Mouse (Mus musculus): ENCODE results near the gene Kif16b.

Gene Kif16b

DNA sequence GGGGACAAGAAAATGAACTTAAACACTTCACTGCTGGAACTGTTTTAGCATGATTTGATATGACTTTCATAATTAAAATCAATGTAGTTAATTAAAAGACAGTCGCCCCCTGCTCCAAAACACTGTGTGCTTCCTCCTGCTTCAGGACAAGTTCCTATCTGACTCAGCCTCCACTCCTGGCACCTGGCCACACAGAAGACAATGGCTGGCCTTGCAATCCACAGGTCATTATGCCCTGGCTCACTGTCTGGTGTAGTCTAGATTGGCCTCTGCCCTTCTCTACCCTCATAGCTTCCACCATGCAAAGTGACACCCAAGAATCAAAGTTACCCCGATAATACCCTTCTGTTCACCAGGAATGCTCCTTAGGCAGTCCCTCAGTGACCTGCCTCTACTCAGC lies 26.8 kb downstream of the Kif16b start:
- peak; percentile 68 for DNase-seq (ENCODE audit: low spot score)

DNA sequence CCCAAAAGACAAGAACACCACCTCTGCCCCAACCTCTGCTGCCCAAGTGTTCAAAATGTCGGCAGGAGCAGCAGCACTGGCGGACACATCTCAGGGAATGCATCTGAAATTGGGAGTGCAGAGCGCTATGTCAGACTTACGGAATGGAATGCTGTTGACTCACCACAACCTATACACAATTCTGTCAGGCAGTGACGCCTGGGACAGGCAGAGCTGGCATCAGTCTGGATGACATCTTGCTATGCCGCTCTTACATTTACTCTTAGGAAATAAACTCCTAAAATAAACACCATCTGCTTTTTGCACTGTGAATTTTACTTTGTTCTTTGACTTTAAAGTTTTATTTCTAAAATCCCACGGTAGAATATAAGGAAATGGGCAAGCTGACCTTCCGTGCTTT lies 31.3 kb downstream of the Kif16b start:
- DNase-seq (ENCODE audit: low spot score) = no peak

DNA sequence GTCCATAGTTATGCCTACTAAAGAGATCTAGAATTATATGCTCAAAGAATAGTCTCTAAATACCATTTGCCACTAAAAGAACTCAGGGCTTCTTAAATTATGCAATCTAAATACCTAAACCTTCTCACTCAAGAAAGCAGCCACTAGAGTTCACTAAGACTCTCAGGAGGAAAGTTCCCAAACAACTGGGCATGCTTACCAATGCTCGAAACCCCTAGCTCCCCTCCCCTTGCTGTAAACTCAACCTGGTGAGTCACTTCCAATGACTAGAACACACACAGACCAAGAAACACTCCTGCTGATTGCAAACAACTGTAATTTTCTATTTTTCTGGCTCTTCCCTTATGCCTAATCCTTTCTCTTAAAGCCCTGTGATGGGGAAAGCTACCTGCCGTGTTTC lies 33.9 kb downstream of the Kif16b start:
- DNase-seq (ENCODE audit: low spot score) = no peak

DNA sequence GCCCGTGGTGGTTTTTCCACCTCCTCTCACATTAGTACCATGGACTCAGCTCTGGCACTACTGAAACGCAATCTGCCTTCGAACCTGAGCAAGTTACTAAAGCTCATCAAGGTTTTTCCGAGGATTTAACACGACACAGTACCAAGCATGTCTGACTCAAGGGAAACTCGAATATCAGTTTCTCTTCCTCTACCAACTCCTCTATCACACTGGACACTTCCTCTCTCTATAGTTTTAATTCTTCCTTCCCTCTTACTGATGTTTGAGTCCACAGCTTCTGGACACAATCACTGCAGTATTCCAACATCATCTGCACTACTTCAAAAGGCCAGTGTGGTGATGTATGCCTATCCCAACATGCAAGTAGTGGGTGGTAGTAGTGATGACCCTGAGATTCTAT lies 40.3 kb downstream of the Kif16b start:
- no peak for DNase-seq (ENCODE audit: low spot score)

DNA sequence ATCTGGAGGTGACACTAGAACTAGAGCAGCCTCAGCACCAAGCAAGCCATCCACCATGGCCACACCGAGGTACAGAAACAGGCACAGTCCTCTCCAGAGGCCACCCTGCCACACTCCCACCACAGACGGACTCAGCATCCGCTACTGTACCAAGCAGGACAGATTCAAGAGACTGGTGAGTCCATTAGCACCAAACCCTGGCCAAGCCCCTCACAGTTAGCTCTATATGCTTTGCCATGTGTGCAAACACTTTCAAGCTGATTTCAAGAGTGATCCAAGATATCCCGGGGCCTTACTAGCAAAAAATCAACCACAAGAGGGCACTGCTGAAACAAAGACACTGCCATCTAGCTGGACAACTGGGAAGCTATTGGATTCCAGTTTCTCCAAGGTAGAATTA lies 41.9 kb downstream of the Kif16b start:
- peak; percentile 57 for DNase-seq (ENCODE audit: low spot score)

DNA sequence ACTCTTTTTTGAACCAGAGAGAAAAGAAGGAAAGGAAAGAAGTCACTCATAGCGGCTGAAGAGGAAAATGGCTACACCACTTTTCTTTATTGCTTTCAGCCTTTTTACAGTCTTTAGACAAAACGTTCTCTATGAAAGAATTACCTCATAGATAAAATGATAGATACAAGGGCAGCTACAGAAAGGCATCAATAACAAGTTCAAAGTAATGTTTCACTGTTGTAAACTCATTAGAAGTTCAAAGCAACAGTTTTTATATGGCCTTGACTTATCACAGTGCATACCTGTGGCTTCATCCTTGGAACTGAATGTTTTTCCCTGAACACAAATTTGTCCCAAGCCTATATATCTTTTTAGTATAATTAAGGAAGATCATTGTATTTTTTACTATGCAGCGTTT lies 62.6 kb downstream of the Kif16b start:
- DNase-seq (ENCODE audit: low spot score) = no peak

DNA sequence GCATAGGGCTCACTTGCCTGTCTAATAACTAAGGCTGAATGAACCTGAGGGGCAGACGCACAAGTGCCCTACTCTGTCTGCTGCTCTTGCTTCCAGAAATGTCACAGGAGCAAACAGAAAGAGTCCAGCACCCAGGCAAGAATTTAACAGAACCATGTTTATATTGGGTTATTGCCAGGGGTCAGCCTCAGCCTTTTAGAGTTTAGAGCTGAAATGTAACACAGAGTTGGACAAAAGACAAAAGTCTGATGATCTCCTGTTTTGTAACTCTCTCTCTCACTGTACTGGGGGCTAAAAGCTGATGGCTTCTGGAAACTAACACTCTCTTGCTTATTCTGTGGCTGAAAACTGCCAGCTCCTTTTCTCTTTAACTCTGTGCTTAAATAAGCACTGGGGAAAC lies 63.2 kb downstream of the Kif16b start:
- no peak for DNase-seq (ENCODE audit: low spot score)

DNA sequence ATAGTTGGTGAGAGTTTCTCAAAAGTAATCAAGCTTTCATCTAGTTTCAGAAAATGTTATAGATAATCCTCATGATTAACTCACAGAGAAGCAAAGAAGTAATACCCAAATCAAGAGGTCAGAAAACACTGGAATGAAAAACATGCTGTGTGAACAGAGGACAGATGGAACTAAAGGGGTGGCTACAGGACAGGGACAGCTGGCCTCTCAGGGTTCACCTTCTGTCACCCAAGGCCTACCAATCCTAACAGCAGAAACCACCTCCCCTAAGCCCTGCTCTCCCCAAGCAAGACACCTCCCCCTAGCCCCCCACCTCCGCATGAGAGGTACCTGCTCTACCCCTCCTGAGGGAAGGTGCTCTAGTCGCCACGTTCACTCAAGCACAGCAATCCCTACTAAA lies 66.6 kb downstream of the Kif16b start:
- DNase-seq (ENCODE audit: low spot score) = no peak

DNA sequence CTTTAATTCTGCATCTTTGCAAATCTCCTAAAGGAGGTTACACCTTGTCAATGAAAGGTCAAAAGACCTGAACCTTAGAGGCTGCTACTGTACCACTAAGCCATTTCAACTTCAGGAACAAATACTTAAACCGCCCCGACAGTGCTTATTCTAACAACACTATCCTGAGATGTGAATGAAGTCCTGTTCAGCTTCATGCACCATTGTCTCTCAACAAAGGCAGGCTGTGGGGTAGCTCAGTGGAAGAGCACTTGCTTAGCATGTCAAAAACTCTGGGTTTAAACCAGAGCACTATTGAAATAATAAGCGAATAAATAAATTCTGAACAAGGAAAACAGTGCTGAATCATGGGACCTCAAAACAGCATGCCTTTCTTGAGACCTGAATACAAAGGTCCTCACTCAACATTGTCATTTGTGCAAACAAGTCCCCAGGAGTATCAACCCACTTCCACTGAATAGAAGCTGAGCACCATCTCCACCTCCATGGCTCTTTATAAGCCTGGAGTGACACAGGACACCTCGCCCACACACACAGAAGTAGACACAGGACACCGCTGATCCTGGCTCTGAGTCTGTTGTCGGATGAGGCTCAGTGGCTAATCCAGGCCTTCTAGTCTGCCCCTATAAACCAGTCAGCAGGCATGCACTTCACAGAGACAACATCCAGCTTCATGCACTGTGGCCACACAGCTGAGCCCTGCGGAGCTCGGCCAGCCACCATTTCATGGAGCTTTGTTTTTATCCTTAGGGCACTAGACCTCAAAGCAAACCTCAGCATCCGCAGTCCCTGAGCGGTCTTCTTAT lies 68.5 kb downstream of the Kif16b start:
- DNase-seq (ENCODE audit: low spot score) = no peak

DNA sequence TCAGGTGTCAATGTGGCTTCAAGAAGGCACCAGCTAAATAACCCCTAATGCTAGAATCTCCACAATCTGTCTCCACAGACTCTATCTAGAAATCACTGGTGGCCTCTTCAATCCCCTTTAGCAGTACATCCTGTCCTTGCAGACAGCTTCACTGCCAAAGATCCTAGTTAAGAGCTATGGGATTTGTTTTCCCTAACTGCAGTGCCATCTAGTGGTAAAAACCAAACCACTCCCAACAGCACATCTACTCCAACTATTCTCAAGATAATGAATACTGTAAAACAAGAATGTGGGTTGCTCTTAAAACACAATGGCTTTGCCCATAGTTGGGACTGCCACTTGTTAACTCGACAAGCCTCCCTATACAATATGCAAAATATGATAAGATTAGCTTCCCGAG lies 88.3 kb downstream of the Kif16b start:
- no peak for DNase-seq (ENCODE audit: low spot score)

DNA sequence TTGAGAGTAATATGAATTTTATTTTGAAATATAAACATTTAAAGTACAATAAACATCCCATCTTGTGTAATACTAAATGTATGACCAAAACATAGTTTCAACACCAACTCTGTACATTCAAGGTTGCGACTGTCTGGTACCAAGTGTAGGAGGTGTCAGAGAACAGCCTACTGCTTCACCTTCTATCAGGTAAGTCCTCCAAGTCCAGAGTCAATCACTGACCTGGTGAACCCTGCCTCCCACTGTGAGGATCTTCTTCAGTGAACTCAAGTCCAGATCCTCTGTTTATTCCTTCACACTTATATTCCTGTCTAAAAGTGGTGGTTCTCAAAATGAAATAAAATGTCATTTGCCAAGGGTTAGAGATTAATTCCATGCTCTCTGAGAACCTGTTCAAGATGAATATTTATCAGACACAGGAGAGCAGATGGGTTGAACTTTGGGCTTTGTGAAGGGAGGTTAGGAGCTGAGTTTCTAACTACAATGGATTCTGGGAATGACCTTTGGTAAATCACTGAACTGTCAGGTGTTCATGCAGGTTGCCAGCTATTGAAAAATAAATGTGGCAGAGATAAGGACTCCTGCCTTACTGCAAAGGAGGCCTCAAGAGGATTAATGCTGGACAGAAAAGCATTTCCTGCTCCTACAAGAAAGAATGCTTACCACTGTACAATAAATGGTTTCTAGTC lies 97.4 kb downstream of the Kif16b start:
- DNase-seq (ENCODE audit: low spot score) = no peak

DNA sequence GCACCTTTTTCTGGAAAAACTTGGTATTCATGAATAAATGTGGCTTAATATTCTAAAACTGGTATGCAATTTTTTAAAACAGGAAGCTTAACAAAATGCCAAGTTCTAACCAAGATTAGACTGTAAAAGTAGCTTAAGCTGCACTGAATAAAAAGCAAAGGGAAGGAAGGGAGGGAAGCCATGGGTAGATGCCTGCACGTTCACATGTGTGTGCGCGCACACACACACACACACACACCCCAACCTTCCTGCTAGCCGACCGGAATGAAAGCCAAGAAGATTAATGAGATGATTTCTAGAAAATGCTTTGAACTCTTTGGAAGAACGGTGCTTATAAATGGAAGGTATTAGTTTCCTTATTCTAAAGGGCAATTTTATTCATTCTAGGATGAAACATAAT lies 104.0 kb downstream of the Kif16b start:
- DNase-seq (ENCODE audit: low spot score) = no peak

DNA sequence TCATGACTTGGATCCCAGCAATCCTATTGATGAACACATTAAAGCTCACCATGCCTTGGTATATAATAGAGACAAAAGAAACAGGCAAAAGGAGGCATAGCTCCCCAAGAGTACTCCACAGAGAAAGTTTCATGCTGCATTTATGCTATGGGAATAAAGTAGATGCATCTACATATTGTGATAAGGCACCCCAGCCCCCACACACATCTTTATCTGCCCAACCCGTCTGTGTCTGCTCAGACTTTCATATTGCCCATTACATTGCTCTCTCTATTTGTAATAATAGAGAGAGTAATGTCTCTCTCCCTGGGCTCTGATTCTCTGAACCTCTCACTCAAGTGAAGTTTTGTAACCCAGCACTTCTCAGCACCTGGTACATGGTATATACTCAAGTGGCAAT lies 126.0 kb downstream of the Kif16b start:
- no peak for DNase-seq (ENCODE audit: low spot score)

DNA sequence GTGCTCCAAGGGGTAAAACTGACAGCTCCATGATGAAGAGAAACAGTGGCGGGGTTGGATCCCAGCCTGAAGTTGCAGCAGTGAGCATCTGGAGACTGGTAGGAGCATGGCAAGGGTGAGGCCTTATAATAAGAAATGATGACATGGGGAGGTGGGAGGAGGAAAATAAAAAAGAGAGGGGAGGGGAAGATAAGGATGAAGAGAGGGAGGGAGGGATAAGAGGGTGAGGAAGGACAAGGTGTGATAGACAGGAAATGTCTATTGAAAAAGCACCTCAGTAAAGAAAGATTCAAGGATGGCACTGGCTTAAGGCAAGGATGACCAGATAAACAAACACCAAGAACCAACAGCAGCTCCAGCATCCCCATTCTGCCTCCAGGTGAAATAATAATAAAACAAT lies 126.6 kb downstream of the Kif16b start:
- no peak for DNase-seq (ENCODE audit: low spot score)

DNA sequence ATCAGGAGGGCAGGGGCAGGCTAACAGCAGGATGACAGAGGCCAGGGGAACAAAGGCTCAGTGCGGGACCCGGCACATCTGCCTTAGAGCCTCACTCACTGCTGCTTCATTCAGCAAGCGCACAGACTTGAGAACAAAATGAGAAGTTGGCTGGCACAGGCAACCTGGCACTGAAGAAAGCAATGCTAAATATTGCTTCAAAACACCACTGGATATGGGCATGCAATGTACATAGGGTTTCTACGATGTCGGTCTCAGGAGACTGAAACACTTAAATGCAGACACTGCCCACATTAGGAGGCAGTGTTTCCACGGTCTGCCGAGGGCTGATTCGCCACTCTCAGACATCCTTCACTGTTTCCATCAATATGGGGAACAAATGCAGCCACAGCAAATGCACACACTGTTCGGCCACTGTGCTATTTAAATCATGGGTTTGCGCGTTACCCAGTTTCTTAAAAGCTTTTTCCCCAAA lies 131.6 kb downstream of the Kif16b start:
- DNase-seq (ENCODE audit: low spot score) = no peak

DNA sequence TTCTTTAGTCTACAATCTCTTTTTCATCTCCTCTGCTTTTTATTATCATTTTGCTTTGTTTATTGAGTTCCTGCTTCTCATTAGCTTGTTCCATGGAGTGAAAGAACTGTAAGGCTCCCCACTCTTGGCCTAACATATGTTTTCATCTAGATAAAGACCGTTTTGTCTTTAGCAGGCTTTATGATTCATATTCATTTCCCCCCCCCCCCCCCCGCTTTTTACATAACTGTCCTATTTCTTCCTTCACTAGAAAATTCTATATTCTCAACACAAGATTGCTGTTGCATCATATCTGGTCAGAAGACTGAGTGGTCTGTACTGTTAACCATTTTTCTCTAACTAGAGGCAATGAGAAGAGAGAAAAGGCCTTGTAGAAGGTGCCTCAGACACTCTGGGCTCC lies 137.1 kb downstream of the Kif16b start:
- DNase-seq (ENCODE audit: low spot score) = no peak

DNA sequence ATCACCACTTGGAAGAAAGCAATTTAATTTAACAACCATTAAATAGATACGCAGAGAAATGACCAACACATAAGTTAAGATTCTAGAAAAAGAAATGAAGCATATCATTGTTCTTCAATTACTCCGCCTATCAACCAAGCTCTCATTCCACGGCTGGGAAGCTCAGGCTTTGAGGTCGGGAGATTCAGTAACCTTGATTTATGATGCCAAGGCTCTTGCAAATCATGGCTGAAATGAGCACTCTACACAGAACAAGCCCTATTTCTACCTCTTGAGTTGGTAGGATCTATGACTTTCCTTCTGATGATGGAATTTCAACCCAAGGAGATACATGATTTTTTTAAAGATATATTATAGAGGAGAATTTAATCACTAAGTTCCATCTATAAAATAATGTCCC lies 140.5 kb downstream of the Kif16b start:
- DNase-seq (ENCODE audit: low spot score) = no peak

DNA sequence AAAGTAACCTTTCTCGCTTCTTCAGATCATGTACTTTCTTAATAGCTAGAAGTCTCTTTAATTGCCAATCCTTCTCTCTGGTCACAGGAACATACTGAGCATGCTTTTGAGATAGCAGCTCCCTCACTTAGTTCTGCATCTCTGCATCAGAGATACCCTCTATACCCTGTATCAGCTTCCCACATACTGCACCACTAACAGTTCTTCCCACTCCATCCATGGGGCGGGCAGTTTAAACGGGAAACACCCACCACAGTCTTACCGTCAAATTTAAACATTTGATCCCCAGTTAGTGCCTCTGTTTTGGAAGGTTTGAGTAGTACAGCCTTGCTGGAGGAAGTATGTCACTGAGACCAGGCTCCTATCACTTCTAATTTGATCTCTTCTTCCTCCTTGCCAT lies 142.1 kb downstream of the Kif16b start:
- DNase-seq (ENCODE audit: low spot score) = no peak

DNA sequence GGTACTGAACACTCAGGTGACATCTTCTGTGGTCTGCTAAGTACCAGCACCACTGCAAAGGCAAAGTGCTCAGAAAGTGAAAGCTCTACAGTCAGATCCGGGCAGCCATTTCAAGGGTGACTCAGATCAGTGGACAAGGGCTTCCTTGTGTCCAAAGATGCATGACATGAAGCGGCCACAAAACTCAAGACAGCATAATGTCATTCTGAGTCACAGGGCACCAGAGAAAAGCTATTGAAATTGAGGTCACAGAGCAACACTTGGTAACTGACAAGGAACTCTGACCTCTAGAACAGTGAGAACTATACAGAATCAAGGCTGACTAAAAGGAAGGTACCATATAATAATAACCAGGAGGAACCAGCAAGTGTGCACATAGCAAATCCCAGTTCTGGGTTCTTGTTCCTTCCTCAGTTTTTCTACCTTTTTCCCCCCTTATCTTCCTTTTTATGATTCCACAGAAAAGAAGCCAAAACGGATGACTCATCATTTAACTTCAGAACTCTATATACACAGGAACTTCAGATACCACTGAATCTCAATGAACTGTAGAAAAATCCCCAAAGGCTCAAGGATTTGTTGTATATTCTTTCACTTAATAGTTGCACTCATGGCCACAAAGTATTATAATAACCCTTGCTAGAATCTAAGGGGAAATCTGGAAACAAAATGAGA lies 143.1 kb downstream of the Kif16b start:
- DNase-seq (ENCODE audit: low spot score) = no peak

DNA sequence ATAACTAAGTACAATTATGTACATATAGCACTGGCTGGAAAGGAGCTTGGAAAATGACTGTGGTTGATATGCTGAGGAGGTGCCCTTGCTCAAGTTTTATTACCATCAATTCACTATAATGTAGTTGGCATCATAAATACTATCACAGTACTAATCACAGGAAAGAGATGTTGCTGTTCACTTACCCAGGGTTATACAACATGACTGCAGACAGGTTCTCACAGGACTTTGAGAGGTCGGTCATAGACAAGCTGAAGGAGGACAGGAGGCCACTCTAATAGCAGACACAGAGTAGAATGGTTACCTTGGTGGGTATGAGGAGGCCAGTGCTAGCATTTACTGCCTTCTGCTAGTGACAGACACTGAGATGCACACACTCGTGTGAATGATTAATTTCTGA lies 162.0 kb downstream of the Kif16b start:
- DNase-seq (ENCODE audit: low spot score) = no peak

DNA sequence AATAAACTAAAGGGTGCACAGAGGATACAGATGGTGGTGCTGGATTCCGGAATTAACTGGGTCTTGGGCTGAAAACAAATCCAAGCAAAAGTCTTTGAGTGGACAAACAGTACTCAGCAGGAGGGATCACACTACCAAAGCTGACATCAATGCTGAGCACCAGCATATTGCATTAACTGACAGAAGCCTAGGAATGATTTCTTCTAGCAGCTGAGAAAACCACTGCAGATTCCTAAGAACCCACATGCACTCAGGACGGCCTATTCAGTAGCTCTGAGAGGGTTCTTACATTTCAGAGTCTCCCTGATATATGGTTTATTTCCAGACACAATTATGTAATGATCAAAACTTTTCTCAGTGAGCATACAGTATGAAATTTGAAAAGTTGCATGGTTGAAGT lies 162.8 kb downstream of the Kif16b start:
- DNase-seq (ENCODE audit: low spot score) = no peak

DNA sequence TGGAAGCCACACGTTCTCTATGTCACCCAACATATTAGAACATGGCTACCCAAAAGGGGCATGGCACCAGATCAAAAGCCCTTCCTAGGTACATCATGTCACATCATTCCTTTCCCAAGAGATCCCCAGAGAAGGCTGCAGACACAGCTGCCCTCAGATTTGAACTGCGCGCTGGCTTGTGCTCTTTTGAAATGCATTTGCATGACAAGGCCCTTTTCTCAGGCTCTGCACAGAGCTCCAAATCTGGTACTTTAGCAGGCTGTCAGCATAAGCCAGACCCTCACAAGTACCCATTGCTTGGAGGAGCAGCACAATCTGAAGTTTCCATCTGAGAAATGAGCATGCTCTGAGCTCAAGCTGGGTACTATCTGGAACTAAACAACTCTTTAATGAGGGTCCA lies 165.6 kb downstream of the Kif16b start:
- no peak for DNase-seq (ENCODE audit: low spot score)

DNA sequence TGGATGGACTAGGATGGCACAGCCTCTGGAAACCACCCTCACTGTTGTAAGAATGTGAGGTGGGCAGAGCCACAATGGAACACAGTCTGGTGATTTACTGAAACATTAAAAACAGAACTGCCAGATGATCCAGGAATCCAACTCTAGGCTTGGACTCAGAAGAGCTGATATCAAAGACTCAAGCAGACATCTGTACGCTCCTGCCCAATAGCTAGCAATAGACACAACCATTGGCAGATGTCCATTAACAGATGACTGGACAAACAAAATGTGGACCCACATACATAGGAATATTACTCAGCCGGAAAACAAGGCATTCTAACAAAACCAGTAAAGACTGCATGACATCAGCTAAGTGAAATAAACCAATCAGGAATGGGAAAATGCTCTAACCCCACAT lies 167.3 kb downstream of the Kif16b start:
- no peak for DNase-seq (ENCODE audit: low spot score)

Data from testis, postnatal 10 days (tissue).